Mouse (Mus musculus) hindbrain, embryonic 12.5 days (tissue): ENCODE results near the gene Cavin3. TPM values are rescaled to one million over a fixed set of nuclear protein-coding genes. Genes with fewer than 3 reads are reported as not detected.
"Not testable (repeated sequence)": the region's sequence is repeated elsewhere in the genome, so short reads cannot be mapped to it uniquely, and the experiment has no call there.

Experiments used
- ATAC-seq: fragments of 200-750 bp; cut with Nextera tagmentation; 2 replicates; pipeline ENCODE4 v1.8.0; 2017; ENCODE audit warnings: moderate TSS enrichment; ENCODE audit not compliant: low FRiP score
- H3K27ac ChIP-seq: fragments of 300-500 bp; sonication (generic); 2 replicates; pipeline ENCODE4 v1.5.1; 2016; ENCODE audit warnings: mild to moderate bottlenecking
- H3K27me3 ChIP-seq: fragments of 300-500 bp; sonication (generic); 2 replicates; pipeline ENCODE4 v1.6.1; 2016; ENCODE audit warnings: mild to moderate bottlenecking
- H3K36me3 ChIP-seq: fragments of 300-500 bp; sonication (generic); 2 replicates; pipeline ENCODE4 v1.6.1; 2016; ENCODE audit warnings: mild to moderate bottlenecking
- H3K4me1 ChIP-seq: fragments of 300-500 bp; sonication (generic); 2 replicates; pipeline ENCODE4 v1.6.1; 2016
- H3K4me2 ChIP-seq: fragments of 300-500 bp; sonication (generic); replicated peaks from 2 replicates; pipeline ENCODE4 v1.6.1; 2016; ENCODE audit warnings: mild to moderate bottlenecking
- H3K4me3 ChIP-seq: fragments of 300-500 bp; sonication (generic); 2 replicates; pipeline ENCODE4 v1.5.1; 2016; ENCODE audit warnings: mild to moderate bottlenecking
- H3K9ac ChIP-seq: fragments of 300-500 bp; sonication (generic); 2 replicates; pipeline ENCODE4 v1.6.1; 2016; ENCODE audit warnings: mild to moderate bottlenecking, moderate library complexity
- H3K9me3 ChIP-seq: fragments of 300-500 bp; sonication (generic); replicated peaks from 2 replicates; pipeline ENCODE4 v1.6.1; 2016; ENCODE audit warnings: mild to moderate bottlenecking
- WGBS: fragments of 180-500 bp; shearing (Covaris S2); methylation state at CpG from one replicate; pipeline ENCODE4 v1.1.7; 2016; 5-methylcytosine and 5-hydroxymethylcytosine counted together
- polyA plus RNA-seq: library from polyadenylated mRNA; unstranded; fragments of >200 nt; fragmentation: Nextera tagmentation; extraction: Ambion mirVana; gene quantifications from 2 replicates; pipeline ENCODE4 v1.2.1, GENCODE M21; 2016

Cavin3 gene
- polyA plus RNA-seq, 1 experiment from 2014 or later: 37.4 TPM

DNA sequence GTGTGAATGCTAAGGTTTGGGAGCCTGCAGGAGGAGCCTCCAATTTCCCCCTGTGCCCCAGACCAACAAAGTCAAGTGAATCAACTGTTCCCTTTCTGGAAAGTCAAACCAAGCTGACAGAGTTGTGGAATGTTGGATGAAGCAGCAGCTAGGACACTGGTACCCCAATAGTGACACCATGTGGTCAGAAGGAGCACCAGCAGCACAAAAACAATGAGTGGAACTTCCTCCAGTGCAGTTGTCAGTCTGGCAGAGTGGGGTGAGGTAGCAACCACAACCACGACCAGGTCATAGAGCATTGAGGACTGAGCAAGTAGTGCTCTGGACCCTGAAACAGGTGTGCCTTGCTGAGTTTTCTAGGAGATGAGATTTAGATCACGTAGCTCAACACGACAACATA is 4.3 kb downstream of the Cavin3 start:
- H3K9ac ChIP-seq: no peak overlapping the region
- 62% methylated on average over 3 of the region's 3 CpGs for WGBS
- no peaks in the 10 kb centered on the region for H3K9me3 ChIP-seq
- no peaks in the 10 kb centered on the region for H3K36me3 ChIP-seq
- no peak overlapping the region for H3K4me2 ChIP-seq
- H3K27ac ChIP-seq: no peak overlapping the region
- H3K4me3 ChIP-seq: no peak overlapping the region
- H3K4me1 ChIP-seq: peaks cover 19% of the 10 kb centered on the region
- peaks cover 10% of the 10 kb centered on the region for H3K27me3 ChIP-seq
- ATAC-seq: no peak

DNA sequence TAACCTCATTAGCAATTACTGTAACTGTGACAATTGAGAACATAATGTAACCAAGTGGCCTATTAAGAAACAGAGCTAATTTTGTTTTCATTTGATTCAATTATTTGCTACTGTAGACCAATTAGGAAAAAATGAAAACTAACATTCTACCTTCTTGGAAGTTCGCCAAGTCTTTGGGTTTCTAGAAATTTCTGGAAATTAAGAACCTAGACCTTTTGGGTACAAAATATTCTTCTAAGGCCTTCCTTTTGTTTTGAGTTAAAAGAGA is 4.7 kb downstream of the Cavin3 start:
- no peaks in the 10 kb centered on the region for H3K36me3 ChIP-seq

GRCm38 (mm10) chr7:105476683-105477432 is 5.2 kb downstream of the Cavin3 start:
- no peak for ATAC-seq
- 82% methylated on average over 10 of the region's 10 CpGs for WGBS
- no peak overlapping the region for H3K27ac ChIP-seq
- H3K27me3 ChIP-seq: peaks cover 10% of the 10 kb centered on the region
- peaks cover 14% of the 10 kb centered on the region for H3K4me1 ChIP-seq
- H3K36me3 ChIP-seq: no peaks in the 10 kb centered on the region
- H3K9me3 ChIP-seq: no peaks in the 10 kb centered on the region
- H3K4me3 ChIP-seq: no peak overlapping the region
- no peak overlapping the region for H3K9ac ChIP-seq
- H3K4me2 ChIP-seq: no peak overlapping the region

More for the DNA sequence above, 4.7 kb downstream of the Cavin3 start:
- no peak overlapping the region for H3K27ac ChIP-seq
- no peak overlapping the region for H3K9ac ChIP-seq
- peaks cover 10% of the 10 kb centered on the region for H3K27me3 ChIP-seq
- WGBS: 94% methylated on average over 1 of the region's 1 CpGs
- peaks cover 16% of the 10 kb centered on the region for H3K4me1 ChIP-seq
- H3K4me3 ChIP-seq: no peak overlapping the region
- no peak overlapping the region for H3K4me2 ChIP-seq
- no peaks in the 10 kb centered on the region for H3K9me3 ChIP-seq
- no peak for ATAC-seq

DNA sequence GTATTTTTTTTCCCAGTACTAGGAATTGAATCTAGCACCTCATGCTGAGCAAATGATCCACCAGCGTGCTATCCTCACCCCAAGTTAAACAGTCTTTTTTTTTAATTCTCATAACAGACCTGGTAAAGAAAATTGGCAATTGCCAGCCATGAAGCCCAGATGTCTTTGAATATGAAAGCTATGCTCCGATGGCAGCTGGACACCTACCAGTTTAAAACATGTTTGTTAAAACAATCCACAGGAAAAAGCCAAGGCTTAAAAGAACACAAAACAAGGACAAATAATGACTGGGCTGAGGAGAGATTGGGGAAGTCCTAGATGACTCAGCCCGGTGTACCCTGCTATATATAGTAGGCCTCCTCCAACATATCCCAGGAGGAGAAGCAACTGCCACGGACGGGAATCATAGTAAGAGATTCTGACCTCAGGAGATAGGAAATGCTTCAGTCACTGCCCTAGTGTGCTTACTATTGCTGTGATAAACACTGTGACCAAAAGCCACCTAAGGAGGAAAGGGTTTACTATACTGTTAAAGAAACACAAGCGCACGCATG is 6.6 kb downstream of the Cavin3 start:
- 84% methylated on average over 7 of the region's 7 CpGs for WGBS
- no peak overlapping the region for H3K27ac ChIP-seq
- no peak overlapping the region for H3K4me2 ChIP-seq

DNA sequence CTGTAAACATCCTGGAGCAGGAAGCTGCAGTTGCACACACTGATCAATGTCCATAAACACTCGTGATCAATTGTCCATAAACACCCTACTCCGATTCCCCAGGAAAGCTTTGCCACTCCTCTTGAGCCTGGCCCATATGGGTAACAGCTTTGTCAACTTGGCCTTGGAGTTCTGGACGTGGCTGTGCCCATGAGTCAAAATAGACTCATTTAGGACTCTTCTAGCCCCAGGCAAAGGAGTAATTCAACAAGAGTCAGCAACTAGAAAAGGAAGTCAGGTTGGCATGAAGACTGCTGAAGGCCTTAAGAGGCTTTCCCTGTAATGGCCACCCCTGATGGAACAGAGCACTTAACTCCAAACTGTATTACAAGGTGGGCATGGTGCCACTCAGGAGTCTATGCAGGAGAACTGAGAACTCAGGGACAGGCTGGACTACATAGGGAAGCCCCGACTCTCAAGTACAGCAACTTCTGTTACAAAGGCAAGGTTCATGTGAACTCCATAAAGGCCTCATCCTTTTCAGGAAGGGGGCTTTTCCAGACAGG is 7.3 kb downstream of the Cavin3 start:
- no peak overlapping the region for H3K4me3 ChIP-seq
- no peak overlapping the region for H3K27ac ChIP-seq
- no peak overlapping the region for H3K9ac ChIP-seq
- H3K4me2 ChIP-seq: no peak overlapping the region
- peaks cover 3% of the 10 kb centered on the region; the same call in 1 of the 2 replicates for H3K4me1 ChIP-seq
- ATAC-seq: no peak
- no peaks in the 10 kb centered on the region for H3K36me3 ChIP-seq
- H3K27me3 ChIP-seq: no peaks in the 10 kb centered on the region
- no peaks in the 10 kb centered on the region for H3K9me3 ChIP-seq
- 79% methylated on average over 4 of the region's 4 CpGs for WGBS

More for the DNA sequence above, 6.6 kb downstream of the Cavin3 start:
- ATAC-seq: no peak
- peaks cover 6% of the 10 kb centered on the region; the same call in 1 of the 2 replicates for H3K4me1 ChIP-seq
- H3K27me3 ChIP-seq: no peaks in the 10 kb centered on the region
- no peak overlapping the region for H3K4me3 ChIP-seq
- H3K36me3 ChIP-seq: no peaks in the 10 kb centered on the region
- H3K9me3 ChIP-seq: no peaks in the 10 kb centered on the region
- no peak overlapping the region for H3K9ac ChIP-seq

GRCm38 (mm10) chr7:105472607-105473006 is 9.5 kb downstream of the Cavin3 start:
- Histone ChIP-seq H3K4me2 (no peak overlapping the region), H3K9me3 (no peaks in the 10 kb centered on the region), H3K36me3 (no peaks in the 10 kb centered on the region), H3K4me1 (no peaks in the 10 kb centered on the region), H3K9ac (no peak overlapping the region), H3K27ac (no peak overlapping the region), H3K27me3 (no peaks in the 10 kb centered on the region), H3K4me3 (no peak overlapping the region)
- 45% methylated on average over 1 of the region's 1 CpGs for WGBS
- ATAC-seq: no peak

- H3K4me3 ChIP-seq, H3K36me3 ChIP-seq, H3K4me1 ChIP-seq, H3K27ac ChIP-seq, ATAC-seq, H3K27me3 ChIP-seq, H3K9me3 ChIP-seq, H3K9ac ChIP-seq, H3K4me2 ChIP-seq: not testable (repeated sequence)
- WGBS: 88% methylated on average over 5 of the region's 5 CpGs
Observed at GRCm38 (mm10) chr7:105465505-105465904, 16.6 kb downstream of the Cavin3 start.

- H3K27ac ChIP-seq: no peak overlapping the region
- no peak for ATAC-seq
- no peaks in the 10 kb centered on the region for H3K9me3 ChIP-seq
- no peak overlapping the region for H3K4me3 ChIP-seq
- H3K4me2 ChIP-seq: no peak overlapping the region
- no peaks in the 10 kb centered on the region for H3K4me1 ChIP-seq
- no peaks in the 10 kb centered on the region for H3K27me3 ChIP-seq
- no peaks in the 10 kb centered on the region for H3K36me3 ChIP-seq
- no peak overlapping the region for H3K9ac ChIP-seq
Observed at GRCm38 (mm10) chr7:105458546-105458945, 23.6 kb downstream of the Cavin3 start.

GRCm38 (mm10) chr7:105453345-105453744 is 28.8 kb downstream of the Cavin3 start:
- H3K36me3 ChIP-seq, H3K4me3 ChIP-seq, ATAC-seq, H3K4me1 ChIP-seq, H3K9me3 ChIP-seq, H3K4me2 ChIP-seq, H3K27ac ChIP-seq, H3K9ac ChIP-seq, H3K27me3 ChIP-seq: not testable (repeated sequence)
- WGBS: 95% methylated on average over 4 of the region's 4 CpGs

GRCm38 (mm10) chr7:105445076-105445475 is 37.0 kb downstream of the Cavin3 start:
- no peak overlapping the region for H3K4me2 ChIP-seq
- H3K4me1 ChIP-seq: no peaks in the 10 kb centered on the region
- H3K27me3 ChIP-seq: no peaks in the 10 kb centered on the region
- H3K27ac ChIP-seq: no peak overlapping the region
- no peaks in the 10 kb centered on the region for H3K9me3 ChIP-seq
- no peak overlapping the region for H3K9ac ChIP-seq
- no peak for ATAC-seq
- no peaks in the 10 kb centered on the region for H3K36me3 ChIP-seq
- no peak overlapping the region for H3K4me3 ChIP-seq
- WGBS: 78% methylated on average over 3 of the region's 3 CpGs

DNA sequence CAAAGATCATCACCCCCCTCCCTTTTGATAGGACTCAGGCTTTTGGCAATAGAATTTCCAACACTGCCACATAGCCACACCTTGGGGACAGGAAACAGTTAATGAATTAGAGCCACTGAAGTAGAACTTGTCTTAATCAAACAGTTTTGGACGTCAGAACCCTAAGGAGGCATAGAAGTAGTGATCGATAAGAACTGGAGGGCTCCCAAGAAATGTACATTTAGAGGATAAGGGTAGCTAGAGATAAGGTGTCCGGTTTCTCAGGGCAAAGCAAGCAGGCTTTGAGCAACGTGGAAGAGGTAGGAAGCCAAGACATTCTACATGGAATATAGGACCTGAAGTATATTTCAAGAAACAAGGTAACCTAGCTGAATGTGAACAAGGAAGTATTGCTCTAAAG is 40.7 kb downstream of the Cavin3 start:
- 62% methylated on average over 4 of the region's 4 CpGs for WGBS
- no peak for ATAC-seq
- Histone ChIP-seq H3K27me3 (no peaks in the 10 kb centered on the region), H3K9ac (no peak overlapping the region), H3K4me1 (no peaks in the 10 kb centered on the region), H3K27ac (no peak overlapping the region), H3K4me3 (no peak overlapping the region), H3K36me3 (no peaks in the 10 kb centered on the region), H3K4me2 (no peak overlapping the region), H3K9me3 (no peaks in the 10 kb centered on the region)

DNA sequence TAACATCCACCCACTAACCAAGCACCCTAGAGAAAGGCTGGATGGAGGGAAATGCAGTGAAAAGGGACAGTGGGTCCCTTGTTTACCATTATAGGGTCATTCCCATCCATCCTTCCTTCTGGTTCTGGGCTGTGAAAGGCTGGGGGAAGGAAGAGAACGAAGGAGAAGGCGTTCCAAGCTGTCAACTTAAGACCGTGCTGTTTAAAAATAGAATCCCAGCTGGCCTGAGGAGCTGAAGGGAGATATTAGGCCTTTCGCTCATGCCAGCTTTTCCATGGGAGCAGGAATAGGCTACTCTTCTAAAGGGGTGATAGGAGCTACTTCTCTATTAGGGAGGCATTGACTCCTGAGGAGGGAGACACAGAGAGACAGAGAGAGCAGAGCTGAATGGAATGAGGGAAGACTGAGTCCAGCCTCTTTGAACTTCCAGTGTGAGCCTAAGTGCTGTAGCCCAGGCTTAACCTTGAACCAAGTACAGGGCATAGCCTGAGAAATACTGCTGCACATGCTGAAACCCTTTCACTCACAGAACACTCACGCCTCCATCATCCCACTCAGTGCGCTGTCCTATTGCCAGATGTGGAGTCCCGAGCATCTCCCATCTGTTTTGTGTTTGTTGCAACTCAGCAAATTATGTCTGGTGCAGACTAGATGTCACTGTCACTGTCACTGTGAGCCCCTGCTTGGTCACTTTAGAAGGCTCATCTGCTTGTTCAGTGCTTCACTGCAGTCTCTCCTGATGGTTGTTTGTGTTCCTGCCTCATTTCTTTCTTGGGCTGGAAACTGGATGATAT is 43.9 kb downstream of the Cavin3 start:
- 86% methylated on average over 7 of the region's 7 CpGs for WGBS
- Histone ChIP-seq H3K4me2 (no peak overlapping the region), H3K4me1 (no peaks in the 10 kb centered on the region), H3K9me3 (no peaks in the 10 kb centered on the region), H3K4me3 (no peak overlapping the region), H3K36me3 (no peaks in the 10 kb centered on the region), H3K27ac (no peak overlapping the region), H3K9ac (no peak overlapping the region), H3K27me3 (no peaks in the 10 kb centered on the region)
- ATAC-seq: no peak
